7 mouse cellular contexts compared by ENCODE assay signal in genomic region chr9:43116997-43117336, GRCm38 (mm10). TPM values are rescaled to one million over a fixed set of nuclear protein-coding genes. Genes with fewer than 3 reads are reported as not detected.
DNase-seq lines count a peak whose midpoint lies in the region; ATAC-seq and TF ChIP-seq lines count a peak whose summit lies in the region.

No protein-coding gene starts in this region.

- 72% methylated on average over 6 of the region's 6 CpGs for WGBS in kidney, adult 2 months
- WGBS in bone marrow, adult 2 months = 74% methylated on average over 6 of the region's 6 CpGs
- 87% methylated on average over 6 of the region's 6 CpGs for WGBS in forebrain, embryonic 13.5 days
- 83% methylated on average over 6 of the region's 6 CpGs for WGBS in midbrain, embryonic 12.5 days

- no peak overlapping the region for H3K9ac ChIP-seq in forebrain, embryonic 13.5 days
- no peak overlapping the region for H3K9ac ChIP-seq in midbrain, embryonic 12.5 days (replicated peaks)

- no peak for ATAC-seq in forebrain, embryonic 13.5 days
- no peak for ATAC-seq in midbrain, embryonic 12.5 days (ENCODE audit: low FRiP score, low read depth)

- TF ChIP-seq CTCF in kidney, adult 2 months (conservative IDR thresholded peaks at IDR 0.05; ENCODE audit: insufficient read depth, insufficient read length, low read depth, low read length) = no peak
- no peak for TF ChIP-seq CTCF in bone marrow, adult 2 months (IDR thresholded peaks at IDR 0.05; ENCODE audit: control insufficient read depth, insufficient read depth, low read length)

- H3K27me3 ChIP-seq in kidney, adult 2 months (replicated peaks; ENCODE audit: control insufficient read depth, insufficient read depth, low read length) = no peaks in the 10 kb centered on the region
- H3K27me3 ChIP-seq in forebrain, embryonic 13.5 days = no peaks in the 10 kb centered on the region
- no peaks in the 10 kb centered on the region for H3K27me3 ChIP-seq in midbrain, embryonic 12.5 days

- H3K4me2 ChIP-seq in forebrain, embryonic 13.5 days = no peak overlapping the region
- H3K4me2 ChIP-seq in midbrain, embryonic 12.5 days (replicated peaks) = peak overlapping the region; percentile 78; the same call in 1 of the 2 replicates

- no peaks in the 10 kb centered on the region for H3K9me3 ChIP-seq in forebrain, embryonic 13.5 days (replicated peaks)
- no peaks in the 10 kb centered on the region for H3K9me3 ChIP-seq in midbrain, embryonic 12.5 days

- H3K4me1 ChIP-seq in kidney, adult 2 months (ENCODE audit: control insufficient read depth, insufficient read depth, low read length) = peaks cover 5% of the 10 kb centered on the region; the same call in 1 of the 2 replicates
- no peaks in the 10 kb centered on the region; the same call in 1 of the 2 replicates for H3K4me1 ChIP-seq in bone marrow, adult 2 months (ENCODE audit: control insufficient read depth, insufficient read depth, low read length)
- H3K4me1 ChIP-seq in forebrain, embryonic 13.5 days = peaks cover 19% of the 10 kb centered on the region
- peaks cover 13% of the 10 kb centered on the region; the same call in 1 of the 2 replicates for H3K4me1 ChIP-seq in midbrain, embryonic 12.5 days

- H3K27ac ChIP-seq in kidney, adult 2 months (ENCODE audit: insufficient read depth, low read depth, low read length) = peak overlapping the region; percentile 65
- no peak overlapping the region for H3K27ac ChIP-seq in bone marrow, adult 2 months (ENCODE audit: control insufficient read depth, insufficient read depth, low read depth, low read length, poor library complexity)
- H3K27ac ChIP-seq in forebrain, embryonic 13.5 days = no peak overlapping the region
- H3K27ac ChIP-seq in midbrain, embryonic 12.5 days (replicated peaks) = 0 out of 2 replicates have a peak overlapping the region, but pooled peaks have one; percentile 30

- DNase-seq in kidney, adult 2 months = no peak
- no peak for DNase-seq in kidney, adult 11 months
- no peak for DNase-seq in left cerebral cortex, adult 9 months (ENCODE audit: low spot score in 2 of 2)
- DNase-seq in spleen, postnatal 10 days (ENCODE audit: low spot score in 2 of 2) = no peak

- H3K36me3 ChIP-seq in kidney, adult 2 months (ENCODE audit: control insufficient read depth, insufficient read depth, low read length) = no peaks in the 10 kb centered on the region
- H3K36me3 ChIP-seq in forebrain, embryonic 13.5 days (ENCODE audit: poor library complexity, severe bottlenecking) = peaks cover 2% of the 10 kb centered on the region
- H3K36me3 ChIP-seq in midbrain, embryonic 12.5 days = no peaks in the 10 kb centered on the region

- H3K4me3 ChIP-seq in kidney, adult 2 months (ENCODE audit: insufficient read depth, low read depth, low read length) = no peak overlapping the region
- H3K4me3 ChIP-seq in bone marrow, adult 2 months (replicated peaks; ENCODE audit: control insufficient read depth, low read depth, low read length) = peak overlapping the region; percentile 69
- 0 out of 2 replicates have a peak overlapping the region, but pooled peaks have one; percentile 92 for H3K4me3 ChIP-seq in forebrain, embryonic 13.5 days
- no peak overlapping the region; the same call in 1 of the 2 replicates for H3K4me3 ChIP-seq in midbrain, embryonic 12.5 days

- TF ChIP-seq POLR2A in kidney, adult 2 months (IDR thresholded peaks at IDR 0.05; ENCODE audit: low read depth, low read length) = no peak
- TF ChIP-seq POLR2A in bone marrow, adult 2 months (IDR thresholded peaks at IDR 0.05; ENCODE audit: borderline replicate concordance, control insufficient read depth, low read depth, low read length) = no peak

RNA-seq across cellular contexts. Expression of gene Tmem136, which starts 0.6 kb away (rescaled TPM):
- 12.4 and 13.2 TPM in 2 replicates for polyA plus RNA-seq in kidney, adult 2 months (2012; rRNA removed)
- polyA plus RNA-seq in bone marrow, adult 2 months (2011; ENCODE audit: insufficient read depth, insufficient read length, low replicate concordance, missing spikeins) = 2.1 TPM in 1 of 2 replicates, not detected in the other
- polyA plus RNA-seq in forebrain, embryonic 13.5 days (2015; fragmentation: Nextera tagmentation; extraction: Ambion mirVana) = 8.9 and 10.1 TPM in 2 replicates
- 11.0 and 13.0 TPM in 2 replicates for polyA plus RNA-seq in midbrain, embryonic 12.5 days (2016; fragmentation: Nextera tagmentation; extraction: Ambion mirVana)

RNA-seq across cellular contexts. Expression of gene Arhgef12, which starts 9.9 kb away (rescaled TPM):
- polyA plus RNA-seq in kidney, adult 2 months (2012; rRNA removed) = 47.6 and 48.0 TPM in 2 replicates
- 21.1 and 29.7 TPM in 2 replicates for polyA plus RNA-seq in bone marrow, adult 2 months (2011; ENCODE audit: insufficient read depth, insufficient read length, low replicate concordance, missing spikeins)
- polyA plus RNA-seq in forebrain, embryonic 13.5 days (2015; fragmentation: Nextera tagmentation; extraction: Ambion mirVana) = 14.9 and 15.8 TPM in 2 replicates
- polyA plus RNA-seq in midbrain, embryonic 12.5 days (2016; fragmentation: Nextera tagmentation; extraction: Ambion mirVana) = 16.6 and 17.4 TPM in 2 replicates

Comparison
In these comparisons a context has a peak if more than half of its experiments do, and no peak if none do; other contexts are left out.
1. H3K27ac ChIP-seq: peak in kidney, adult 2 months (single experiment) and midbrain, embryonic 12.5 days (single experiment); none in bone marrow, adult 2 months (single experiment) and forebrain, embryonic 13.5 days (single experiment).
2. H3K4me3 ChIP-seq: peak in bone marrow, adult 2 months (single experiment) and forebrain, embryonic 13.5 days (single experiment); none in kidney, adult 2 months (single experiment) and midbrain, embryonic 12.5 days (single experiment).